Mouse (Mus musculus) cerebellum, postnatal 10 days (tissue): Measurements from ENCODE around the gene Sgpp1.
A peak's percentile ranks its signal among the peaks of the same experiment; 100 is the strongest.
"Not testable (repeated sequence)": the region's sequence is repeated elsewhere in the genome, so short reads cannot be mapped to it uniquely, and the experiment has no call there.

Experiments
- DNase-seq, 2 experiments: peaks; one replicate each; pipeline ENCODE4 v3.0.0; 2021; ENCODE audit warnings: mixed read lengths in 2 of 2

The Sgpp1 gene

DNA sequence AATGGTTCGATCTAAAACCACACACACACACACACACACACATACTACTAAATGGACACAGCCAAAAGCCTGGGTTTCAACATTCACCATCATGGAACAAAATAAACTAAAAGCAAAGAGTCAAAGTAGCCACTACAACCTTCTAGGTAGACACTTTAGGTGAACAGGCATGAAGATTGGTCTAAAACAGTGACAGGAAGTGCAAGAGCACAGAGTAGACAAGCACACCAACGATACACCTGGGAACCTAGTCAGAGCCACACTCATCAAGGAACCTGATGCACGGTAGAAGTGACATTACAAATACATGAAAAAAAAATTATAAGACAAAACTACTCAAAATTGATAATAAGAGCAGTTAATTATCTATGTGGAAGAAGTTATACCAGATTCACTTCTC is 4.0 kb downstream of the Sgpp1 start:
- DNase-seq = no peak

DNA sequence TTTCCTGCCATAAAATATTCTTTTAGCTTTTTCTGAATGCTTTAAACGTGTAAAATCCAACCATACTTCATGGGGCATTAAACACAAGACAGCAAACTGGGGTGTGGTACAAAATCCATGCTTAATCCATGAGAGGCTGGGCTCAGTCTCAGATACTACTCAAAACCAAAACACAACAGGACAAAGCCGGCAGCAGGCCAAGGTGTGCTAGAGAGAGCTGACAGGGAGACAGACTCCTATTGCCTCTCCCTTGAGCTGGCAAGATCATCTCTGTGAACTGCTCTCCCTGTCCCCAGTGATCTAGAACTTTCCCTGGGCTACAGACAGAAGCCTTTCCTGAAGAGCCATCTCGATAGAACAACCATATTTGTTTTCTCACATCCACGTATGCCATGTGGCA is 5.1 kb downstream of the Sgpp1 start:
- DNase-seq = peak; percentile 23 to 31

DNA sequence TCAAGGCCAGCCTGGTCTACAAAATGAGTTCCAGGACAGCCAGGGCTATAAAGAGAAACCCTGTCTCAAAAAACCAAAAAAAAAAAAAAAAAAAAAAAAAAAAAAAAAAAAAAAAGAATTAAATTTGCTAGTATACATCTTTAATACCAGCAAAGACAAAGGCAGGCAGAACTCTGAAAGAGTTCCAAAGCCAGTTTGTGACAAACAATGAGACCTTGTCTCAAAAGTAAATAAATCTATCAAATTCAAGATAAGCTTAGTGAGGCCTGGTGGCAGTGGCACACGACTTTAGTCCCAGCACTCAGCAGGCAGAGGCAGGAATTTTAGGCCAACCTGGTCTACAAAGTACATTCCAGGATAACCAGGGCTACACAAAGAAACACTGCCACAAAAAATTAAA is 5.7 kb downstream of the Sgpp1 start:
- DNase-seq = no peak

DNA sequence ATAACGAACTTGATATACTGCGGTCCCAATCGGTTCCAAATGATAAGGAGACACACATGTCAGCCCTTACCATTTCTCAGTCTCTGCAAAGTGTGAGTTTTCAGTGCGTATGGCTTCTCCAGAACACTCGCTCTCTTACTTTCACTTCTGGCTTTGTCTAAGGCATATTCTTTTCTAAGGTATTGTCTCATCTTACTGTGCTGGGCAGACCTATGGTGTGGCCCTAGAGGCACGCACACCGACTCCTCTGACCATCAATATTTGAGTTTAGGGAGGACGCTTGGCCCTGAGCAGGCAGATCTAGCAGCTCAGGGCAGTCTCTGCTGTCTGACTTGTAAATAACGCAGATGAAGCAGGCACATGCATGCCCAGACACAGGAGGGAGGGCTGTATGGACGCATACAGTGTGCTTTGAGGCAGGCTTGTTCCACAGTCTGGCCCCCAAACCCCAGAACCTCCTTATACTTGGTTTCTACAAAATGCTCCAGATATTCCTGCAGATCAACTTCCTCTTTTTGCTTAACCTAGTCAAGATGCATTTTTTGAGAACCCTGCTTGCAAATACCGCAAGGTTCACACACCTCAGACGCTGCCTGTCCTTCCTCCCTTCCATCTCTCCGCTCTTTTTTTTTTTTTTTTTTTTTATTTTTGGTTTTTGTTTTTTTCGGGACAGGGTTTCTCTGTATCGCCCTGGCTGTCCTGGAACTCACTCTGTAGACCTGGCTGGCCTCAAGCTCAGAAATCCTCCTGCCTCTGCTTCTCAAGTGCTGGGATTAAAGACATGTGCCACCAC is 8.0 kb downstream of the Sgpp1 start:
- no peak for DNase-seq

DNA sequence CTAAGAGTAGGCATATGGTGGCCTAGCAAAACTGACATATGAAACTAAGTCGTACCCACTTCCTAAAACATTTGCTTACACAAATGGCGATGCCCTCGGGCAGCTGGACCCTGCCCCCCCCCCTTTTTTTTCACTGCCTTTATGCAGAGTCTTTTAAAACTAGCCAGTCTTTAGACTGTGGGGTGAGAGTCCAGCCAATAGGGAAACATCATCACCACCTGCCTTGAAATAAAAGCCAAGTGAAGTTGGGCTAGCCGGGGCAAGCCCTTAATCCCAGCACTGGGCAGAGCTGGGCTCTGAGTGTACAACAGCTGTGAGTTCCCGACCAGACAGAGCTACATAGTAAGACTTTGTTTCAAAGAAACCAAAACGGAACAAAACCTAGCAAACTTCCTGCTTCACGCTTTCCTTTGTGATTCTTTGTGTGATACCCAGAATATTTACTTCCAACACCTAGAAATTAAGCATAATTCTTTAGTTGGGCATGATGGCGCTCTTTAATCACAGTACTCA is 9.1 kb downstream of the Sgpp1 start:
- DNase-seq = no peak

DNA sequence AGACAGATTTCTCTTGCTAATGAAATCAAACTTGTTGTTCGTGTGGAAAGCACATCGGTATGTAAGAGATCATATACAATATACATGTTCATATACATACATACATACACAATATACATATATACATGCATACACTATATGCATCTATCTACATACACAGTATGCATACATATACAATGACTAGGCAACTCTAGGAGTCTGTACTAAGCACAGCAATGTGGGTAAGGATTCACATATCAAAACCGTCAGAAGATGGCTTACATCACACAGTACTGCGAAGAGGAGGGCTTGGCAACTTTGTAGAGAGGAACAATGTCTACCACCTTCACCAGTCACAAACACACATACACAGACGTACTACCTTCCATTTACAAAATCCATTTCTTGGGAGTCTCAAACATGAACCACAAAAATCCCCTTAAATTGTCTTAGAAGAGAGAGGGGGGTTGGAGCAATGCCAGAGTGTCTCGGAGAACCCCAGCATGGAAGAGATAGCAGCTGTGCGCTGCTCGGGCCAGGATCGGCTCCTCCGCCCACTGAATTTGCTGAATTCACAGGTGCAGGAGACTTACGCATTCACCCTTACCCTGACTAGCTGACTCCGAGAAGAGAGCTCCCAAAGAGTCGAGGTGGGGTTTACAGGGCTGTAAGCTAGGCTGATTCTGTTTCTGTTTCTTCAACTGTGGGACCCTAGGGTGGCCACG is 10.8 kb downstream of the Sgpp1 start:
- peak; percentile 35 to 39 for DNase-seq

DNA sequence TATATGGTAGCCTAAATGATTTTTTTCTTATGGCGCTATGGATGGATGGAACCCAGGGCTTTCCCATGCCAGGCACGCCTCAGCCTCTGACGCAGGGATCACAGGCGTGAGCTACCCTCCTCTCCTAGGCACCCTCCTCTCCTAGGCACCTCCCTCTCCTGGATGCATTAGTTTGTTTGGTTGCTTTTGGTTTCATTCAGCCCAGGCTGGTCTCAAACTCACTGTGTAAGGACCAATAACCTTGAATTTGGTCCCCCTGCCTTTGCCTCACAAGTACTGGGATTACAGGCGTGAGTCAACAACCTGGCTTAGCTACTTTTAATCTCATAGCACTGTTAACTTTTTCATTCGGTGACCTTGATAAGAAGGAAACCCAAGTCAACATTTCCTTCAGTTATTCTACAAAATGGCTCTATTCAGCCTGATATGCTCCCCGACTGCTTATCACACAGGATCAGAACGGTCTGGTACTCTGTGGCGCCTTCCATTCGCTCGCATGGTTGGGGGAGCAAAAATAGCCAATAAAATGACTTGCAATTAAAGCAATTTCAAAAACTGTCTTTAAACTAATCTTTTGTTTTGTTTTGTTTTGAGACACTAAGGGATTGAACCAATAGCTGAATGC is 11.6 kb downstream of the Sgpp1 start:
- DNase-seq = no peak

DNA sequence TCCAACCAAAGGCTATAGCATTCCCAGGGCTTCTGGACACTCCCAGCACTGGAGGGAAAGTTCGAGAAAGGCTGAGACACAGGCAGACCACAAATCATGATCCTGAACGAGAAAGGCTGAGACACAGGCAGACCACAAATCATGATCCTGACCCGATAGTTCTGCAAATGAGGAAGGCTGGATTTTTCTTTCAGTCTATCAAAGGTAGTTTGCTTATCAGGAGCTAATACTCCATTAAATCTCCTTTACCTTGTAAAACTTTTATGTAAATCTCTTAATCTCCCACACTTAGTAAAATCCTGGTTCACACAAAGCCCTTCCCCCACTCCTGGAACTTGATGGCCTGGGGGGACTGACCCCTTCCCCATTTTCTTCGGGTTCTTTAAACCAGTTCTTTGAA is 13.6 kb downstream of the Sgpp1 start:
- DNase-seq = no peak

DNA sequence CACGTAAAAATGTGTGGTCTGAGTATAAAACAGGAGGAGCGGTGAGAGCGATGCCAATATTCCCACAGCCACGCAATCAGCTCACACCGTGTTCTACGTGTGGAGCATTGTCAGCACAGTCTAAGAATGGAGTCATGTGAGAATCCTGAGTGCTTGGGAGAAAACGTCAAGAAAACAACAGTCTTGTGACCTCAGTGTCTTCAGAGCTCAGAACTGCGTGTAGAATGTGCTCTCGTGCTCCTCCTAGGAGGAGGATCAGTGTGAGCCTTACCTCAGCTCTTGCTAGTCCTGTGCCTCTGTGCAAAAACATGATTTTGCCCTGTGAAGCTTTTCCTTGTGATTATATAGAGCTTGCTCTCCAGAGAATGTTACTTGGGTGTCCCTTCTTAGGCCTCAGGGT is 14.5 kb downstream of the Sgpp1 start:
- DNase-seq = no peak

DNA sequence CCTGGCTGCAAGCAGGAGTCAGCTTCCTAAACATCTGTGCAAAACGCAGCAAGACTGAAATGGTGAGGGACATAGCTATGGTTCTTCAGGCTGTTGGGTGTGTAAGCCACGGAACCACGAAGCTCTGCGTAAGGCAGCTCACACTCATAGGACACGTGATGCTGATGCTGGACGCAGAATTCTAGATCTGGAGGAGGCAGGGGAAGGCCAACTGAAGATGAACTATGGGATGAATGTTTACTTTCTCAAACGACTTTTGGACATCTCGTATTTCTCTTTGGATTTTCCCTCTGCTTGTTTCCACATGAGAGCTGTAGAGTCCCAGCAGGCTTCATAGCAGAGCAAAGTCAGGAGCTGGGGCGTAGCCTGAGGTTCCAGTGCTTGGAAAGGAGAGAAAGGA is 21.9 kb downstream of the Sgpp1 start:
- DNase-seq = no peak

DNA sequence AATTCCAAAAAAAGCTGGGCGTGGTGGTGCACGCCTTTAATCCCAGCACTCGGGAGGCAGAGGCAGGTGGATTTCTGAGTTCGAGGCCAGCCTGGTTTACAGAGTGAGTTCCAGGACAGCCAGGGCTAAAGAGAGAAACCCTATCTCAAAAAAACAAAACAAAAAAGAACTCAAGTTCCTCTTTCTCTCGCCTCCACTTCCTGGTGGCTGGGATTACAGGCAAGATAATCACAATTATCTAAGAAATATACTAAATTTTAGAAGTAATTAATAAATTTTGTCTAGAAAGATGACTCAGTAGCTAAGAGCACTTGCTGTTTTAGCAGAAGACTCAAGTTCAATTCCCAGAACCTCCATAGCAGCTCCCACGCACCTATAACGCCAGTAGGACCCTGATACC is 22.6 kb downstream of the Sgpp1 start:
- not testable (repeated sequence) for DNase-seq

DNA sequence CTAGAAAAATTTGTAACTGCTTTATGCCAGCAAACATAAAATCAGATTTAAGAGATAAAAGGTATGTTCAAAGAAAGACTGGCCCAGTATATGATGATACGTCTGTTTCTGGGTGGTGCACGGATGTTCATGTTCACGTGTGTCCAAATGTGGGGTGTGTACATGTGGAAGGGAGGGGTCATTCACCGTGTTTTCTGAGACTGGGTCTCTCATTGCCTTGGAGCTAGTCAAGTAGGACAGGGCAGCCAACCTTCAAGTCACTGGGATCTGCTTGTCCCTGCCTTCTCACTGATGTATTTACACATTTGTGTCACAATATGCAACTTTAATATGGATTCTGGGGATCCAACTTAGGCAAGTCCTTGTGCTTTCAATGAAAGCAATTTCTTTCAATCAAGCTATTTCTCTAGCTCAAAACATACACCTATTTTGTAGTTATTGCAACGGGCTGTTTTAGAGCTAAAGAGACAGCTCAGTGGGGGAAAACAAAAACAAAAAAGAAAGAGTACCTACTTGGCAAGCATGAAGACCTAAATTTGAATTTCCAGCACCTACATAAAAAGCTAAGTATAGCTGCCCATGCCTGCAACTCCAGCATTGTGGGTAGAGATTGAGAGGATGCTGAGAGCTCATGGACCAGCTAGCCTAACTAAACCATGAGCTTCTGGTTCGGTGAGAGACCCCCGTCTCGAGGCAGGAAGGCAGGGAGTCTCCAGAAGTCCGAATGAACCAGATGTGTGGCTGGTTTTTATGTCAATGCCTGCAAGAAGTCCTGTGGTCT is 24.7 kb downstream of the Sgpp1 start:
- no peak for DNase-seq

DNA sequence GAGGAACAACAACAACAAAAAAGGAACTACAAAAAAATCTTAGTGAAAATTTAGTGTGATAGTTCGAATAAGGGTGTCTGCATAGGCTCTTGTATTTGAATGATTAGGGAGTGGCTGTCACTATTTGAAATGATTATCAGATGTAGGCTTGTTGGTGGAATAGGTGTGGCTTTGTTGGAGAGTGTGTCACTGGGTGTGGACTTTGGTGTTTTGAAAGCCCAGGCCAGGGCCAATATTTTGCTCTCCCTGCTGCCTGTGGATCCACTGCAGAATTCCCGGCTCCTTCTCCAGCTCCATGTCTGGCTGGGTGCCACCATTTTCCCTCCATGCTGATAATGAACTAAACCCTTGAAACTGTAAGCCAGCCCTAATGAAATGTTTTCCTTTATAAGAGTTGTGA is 26.0 kb downstream of the Sgpp1 start:
- peak in 1 of 2 experiments; percentile 9 for DNase-seq

DNA sequence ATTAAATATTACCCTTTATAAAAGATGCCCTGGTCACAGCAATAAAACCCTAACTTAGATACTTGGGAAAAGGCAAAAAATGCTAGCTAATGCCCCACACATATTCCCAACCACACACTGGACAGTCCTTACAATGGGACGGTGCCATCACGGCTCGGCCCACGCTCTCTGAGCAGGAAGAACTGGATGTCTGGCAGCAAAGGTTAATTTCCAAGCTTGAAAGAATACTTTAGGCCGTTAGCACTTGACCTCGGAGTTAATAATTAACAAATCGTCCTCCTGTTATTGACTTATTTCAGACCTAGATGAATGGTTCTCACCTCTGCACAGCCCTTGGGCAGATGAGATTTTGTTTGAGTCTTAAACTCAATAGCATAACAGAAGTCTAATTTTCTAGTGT is 28.9 kb downstream of the Sgpp1 start:
- no peak for DNase-seq

DNA sequence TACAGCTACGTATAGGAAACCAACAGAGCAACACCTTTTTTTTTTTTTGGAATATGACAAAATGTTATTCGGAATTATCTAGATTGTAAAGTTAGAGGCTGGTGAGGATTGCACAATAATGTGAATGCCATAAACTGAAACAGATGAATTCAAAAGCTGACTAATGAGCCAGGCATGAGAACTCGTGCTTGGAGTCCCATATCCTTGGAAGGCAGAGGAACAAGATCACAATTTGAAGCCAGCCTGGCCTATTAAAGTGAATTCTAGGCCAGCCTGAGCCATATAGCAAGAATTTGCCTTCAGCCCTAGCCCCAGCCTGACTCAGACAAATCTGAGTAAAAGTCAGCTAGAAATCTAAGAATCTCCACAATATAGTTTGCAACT is 32.8 kb downstream of the Sgpp1 start:
- DNase-seq = no peak

DNA sequence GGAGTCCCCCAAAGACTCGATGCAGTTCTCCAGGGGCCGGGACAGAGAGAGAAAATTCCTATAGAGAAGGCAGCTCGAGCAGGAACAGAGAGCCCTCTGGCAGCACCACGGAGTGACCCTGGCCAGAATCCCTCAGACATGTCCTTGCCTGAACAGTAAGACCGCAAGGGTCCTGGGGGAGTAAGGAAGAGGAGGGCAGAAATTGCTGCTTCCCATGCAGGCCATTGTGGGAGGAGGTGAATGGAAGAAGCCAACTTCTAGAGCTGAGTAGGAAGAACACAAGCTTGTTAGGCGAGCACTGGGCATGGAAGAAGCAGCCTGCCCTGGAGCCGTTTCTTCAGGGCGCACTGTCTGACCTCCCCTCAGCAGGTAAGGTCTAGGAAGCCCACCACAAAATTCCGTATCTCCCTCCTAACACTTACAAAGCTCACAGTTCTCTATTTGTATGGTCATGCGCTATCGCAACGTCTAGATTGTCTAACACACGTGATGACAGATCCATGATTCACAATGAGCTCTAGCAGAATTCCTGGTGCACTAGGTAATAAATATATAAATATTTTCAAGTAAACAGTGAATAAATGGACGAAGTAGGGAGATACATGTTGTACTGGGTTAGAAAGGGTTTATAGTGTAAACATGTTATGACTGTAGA is 33.3 kb downstream of the Sgpp1 start:
- DNase-seq = peak in 1 of 2 experiments; percentile 5

DNA sequence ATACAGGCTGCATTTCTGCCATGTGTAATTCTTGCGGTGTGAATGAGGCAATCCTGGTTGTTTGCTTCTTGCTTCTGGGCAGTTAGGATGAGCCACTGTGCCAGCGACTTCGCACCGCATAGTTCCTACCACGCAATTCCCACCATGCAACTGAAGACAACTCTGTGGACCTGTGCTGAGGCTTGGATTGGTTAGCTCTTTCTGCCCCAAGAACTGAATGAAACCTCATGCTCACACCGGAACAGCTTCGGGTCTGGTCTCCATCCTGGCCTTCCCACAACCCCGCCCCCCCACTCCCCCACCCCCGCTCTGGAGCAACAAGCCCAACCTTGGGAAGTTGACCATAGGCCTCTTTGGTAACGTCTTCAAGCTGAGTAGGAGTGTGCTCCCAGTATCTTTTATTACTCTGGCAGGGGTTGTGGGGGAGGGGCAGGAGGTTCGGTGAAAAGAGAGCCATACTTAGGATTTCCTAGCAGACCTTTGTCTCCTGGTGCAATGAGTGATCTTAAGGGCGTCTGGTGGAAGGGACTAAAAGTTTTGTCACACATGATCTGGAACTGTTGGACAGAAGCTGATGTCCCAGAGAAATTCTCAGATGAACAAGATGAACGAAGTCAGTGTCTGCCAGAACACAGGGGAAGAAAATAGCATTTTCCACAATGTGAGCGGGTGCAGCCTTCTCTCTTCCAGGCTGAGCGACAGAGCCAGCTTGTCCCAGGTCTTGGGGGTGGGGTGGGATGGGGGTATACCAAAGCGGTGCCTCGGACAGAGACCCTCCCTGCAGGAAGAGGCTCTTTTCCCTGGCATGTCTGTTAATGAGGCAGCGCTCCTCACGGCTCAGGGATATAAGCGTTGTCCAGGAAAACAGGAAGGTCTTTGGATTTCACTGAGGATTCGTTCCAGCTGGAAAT is 34.1 kb downstream of the Sgpp1 start:
- peak; percentile 22 to 35 for DNase-seq

DNA sequence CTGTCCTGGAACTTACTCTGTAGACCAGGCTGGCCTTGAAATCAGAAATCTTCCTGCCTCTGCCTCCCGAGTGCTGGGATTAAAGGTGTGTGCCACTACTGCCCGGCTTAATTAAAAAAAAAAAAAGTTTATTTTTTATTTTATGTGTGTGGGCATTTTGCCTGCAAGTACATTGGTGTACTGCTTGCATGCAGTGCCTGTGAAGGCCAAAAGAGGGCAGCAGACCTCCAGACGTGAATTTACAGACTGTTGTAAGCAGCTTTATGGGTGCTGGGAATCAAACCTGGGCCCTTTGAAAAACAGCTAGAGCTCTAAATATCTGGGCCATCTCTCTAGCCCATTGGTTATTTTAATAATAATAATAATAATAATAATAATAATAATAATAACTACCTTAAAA is 36.8 kb downstream of the Sgpp1 start:
- no peak for DNase-seq

DNA sequence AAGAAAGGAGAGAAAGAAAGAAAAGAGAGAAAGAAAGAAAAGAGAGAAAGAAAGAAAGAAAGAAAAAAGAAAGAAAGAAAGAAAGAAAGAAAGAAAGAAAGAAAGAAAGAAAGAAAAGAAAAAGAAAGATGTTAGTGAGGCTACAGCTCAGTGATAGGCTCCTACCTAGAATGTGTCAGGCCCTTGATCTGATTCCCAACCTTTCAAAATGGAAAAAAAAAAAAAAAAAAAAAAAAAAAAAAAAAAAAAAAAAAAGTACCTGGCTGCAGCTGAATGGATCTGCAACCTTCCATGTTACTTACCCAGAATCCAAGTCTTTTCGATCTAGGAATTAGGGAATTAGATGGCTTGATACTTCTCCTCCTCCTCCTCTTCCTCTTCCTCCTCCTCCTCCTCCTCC is 39.7 kb downstream of the Sgpp1 start:
- DNase-seq = not testable (repeated sequence)

DNA sequence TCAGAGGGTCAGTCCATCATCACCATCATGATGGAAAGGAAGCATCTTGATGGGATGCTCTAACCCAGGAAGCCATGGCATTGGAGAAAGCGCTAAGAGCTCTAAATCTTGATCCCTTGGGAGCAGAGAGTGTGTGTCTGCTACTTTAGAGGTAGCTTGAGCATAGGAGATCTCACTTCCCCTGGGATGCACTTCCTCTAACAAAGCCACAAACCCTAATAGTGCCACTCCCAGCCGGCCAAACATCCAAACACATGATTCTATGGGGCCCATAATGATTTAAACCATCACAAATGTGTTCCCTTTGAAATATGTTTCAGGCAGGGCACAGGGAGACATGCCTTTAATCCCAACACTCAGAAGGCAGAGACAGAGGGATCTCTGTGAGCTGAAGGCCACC is 46.5 kb downstream of the Sgpp1 start:
- DNase-seq = no peak

DNA sequence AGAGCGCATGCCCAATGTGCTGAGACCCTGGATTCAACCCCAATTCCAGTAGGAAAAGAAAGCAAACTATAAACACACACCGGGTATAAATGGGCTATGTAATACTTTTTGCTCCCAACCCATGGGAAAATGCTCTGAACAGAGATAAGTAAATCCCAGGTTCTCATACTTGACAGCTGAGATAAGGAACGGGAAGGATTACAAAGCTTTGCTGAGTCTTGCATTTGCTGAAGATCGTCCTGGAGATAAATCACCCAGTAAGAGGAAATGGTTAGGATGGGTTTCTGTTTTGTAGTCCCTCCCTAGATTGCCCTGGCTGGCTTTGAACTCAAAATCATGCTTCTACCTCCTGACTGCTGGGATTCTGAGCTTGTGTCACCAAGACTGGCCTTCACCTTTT is 48.2 kb downstream of the Sgpp1 start:
- no peak for DNase-seq
